Mouse (Mus musculus) layer of hippocampus, adult 8-10 months (tissue): ENCODE results near the gene Vps29. TPM values are rescaled to one million over a fixed set of nuclear protein-coding genes. Genes with fewer than 3 reads are reported as not detected.

Source experiments
- DNase-seq, 2 experiments: peaks; one replicate each; pipeline ENCODE4 v3.0.0; 2022; ENCODE audit warnings: low spot score in 2 of 2
- total RNA-seq, 4 experiments: library from RNA; stranded (reverse); gene quantifications; 2 replicates each; pipeline ENCODE4 v1.2.4; 2022

Gene Vps29
- total RNA-seq, 4 experiments from 2014 or later = 164 to 207 (median 188) TPM

DNA sequence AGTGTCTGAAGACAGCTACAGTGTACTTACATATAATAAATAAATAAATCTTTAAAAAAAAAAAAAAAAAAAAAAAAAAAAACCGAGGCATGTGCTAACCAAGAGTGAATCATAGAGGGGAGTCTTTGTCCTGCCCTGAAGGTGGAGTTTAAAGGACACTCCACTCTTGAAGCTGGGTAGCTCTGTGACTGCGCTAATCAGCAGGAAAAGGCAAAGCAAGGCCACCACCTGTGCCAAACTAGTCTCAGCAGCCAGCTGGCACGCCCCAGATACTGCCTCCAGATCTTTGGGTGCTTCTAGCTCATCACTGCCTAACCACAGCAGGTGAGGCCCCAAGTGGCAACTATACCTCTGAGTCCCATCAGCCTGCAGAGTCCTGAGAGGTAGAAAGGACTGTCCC is 19.5 kb upstream of the Vps29 start:
- no peak for DNase-seq

GRCm38 (mm10) chr5:122336554-122337294 is 17.4 kb upstream of the Vps29 start:
- DNase-seq = no peak

DNA sequence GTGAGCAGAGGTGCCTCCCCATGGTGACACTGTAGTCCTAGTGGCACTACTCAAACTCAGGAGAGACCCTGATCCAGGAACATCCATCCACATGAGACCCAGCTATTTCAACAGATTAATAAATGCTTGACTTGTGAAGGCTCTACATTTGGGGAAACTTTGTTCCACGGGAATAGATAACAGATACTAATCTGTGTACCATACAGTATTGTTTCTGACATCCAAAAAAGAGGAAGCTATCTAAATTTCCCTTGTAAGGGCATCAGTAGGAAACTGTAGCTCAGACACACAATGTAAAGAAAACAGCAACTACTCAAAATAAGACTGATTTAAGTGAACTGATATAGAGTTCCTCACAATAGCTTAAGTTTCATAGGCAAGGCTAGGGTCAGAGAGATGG is 11.3 kb upstream of the Vps29 start:
- no peak for DNase-seq

DNA sequence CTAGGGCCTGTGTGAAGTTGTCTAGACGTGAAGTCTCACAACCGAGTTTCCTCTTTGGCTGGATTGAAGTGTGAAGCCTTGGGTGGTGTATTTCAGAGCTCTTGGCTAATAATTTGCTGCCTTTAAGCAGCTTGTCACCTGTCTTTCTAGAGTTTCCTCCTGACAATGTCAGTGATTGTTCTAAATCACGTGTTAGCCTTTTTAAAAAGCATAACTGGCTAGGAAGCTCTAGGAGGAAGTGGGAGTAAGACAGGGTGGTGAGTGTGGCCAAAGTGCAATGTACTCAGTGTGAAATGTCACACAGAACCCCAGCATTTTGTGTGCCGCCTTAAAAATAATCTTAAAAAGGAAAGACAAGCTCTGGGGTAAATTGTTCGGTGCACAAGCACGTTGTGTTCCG is 10.4 kb upstream of the Vps29 start:
- no peak for DNase-seq

DNA sequence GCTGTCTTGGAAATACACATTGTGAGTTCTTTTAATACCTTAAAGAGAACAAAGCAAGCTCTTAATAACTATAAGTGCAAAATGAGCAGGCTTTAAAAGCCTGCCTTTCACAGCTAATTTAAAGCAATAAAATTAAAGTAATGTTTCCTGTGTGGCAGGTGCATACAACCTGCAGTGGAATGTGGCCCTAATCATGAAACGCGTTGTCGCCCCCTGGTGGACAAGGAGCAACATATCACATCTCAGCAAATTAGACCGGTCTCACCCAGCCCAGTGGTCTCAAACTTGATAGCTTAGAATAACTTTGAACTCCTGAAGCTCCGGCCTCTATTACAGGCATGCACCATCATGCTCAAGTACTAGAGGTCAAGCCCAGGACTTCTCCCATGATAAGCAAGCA is 9.9 kb upstream of the Vps29 start:
- peak in 1 of 2 experiments; percentile 65 for DNase-seq

DNA sequence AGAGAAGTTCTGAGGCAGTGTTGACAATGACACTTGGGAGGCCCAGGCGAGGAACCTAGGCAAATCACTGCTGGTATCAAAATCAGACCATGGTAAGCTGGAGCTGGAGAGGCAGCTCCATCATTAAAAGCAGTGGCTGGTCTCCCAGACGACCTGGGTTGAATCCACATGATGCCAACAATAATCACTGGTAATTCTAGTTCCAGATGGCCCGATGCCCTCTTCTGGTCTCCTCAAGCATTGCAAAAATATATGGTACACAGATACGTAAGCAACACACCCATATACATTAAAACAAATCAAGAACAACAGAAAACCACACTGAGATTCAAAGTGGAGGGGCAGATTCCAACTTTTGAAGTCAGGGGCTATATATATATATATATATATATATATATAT is 8.4 kb upstream of the Vps29 start:
- no peak for DNase-seq

DNA sequence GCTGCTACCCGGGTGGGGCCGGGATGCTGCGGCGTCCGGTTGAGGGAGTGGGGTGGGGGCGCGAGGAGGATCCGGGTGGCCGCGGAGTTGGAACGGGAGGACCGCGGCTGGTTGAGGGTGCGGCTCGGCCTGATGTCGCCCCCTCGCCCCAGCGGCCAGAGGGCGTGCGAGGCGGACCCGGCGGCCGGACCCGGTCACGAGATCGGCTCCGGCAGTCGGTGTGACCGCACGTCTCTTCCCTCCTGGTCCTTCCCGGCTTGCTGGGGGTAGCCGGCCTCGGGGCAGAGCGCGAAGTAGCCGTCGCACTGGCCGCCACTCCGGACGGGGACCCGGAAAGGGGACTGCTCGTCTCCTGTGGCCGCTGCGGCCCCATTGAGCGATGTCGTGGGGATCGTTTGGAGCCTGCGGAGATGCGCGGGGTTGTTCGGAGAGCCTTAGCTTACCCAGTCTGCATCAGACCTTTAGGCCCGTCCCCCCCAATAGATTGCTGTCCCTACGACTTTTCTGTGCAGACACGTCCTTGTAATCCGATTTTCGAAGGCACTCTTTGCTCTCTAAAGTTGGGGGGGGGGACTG is 411 bp downstream of the Vps29 start:
- DNase-seq = no peak

DNA sequence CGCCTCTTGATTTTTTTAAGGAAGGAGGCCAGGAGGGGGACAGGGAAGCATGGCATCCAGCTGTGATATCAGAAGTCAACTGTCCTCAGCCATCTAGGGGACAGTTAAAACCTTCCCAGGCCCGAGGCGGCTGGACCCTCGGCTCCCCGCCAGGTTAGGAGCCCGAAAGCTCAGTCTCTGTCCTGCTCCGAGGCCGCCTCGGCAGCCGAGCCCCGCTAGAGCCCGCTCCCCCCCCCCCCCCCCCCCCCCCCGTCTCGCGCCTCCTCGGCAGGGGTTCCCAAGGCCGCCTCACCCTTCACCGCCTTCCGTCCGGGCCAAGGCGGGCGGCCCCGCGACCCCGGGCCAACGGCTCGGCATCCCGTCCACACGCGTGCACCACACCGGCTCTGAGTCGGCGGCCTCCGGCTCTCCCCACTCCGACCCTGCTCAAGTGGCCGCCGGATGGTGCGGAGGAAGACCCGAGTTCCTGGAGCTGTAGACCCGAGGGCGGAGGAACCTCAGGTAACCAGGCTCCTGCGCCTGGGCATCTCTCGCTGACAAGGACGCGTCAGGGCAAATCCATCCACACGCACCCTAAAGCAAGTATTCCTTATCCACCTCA is 17.5 kb downstream of the Vps29 start, which contains the start of gene Gpn3:
Gene Gpn3 (plus strand): TSS at position 286 of the 601 bp plus-strand sequence.
- no peak for DNase-seq

- peak; percentile 99 for DNase-seq
These were observed 18.1 kb downstream of the Vps29 start, which contains the start of gene Fam216a for GRCm38 (mm10) chr5:122372192-122372769. Fam216a (minus strand) TSS chr5:122372364.

GRCm38 (mm10) chr5:122372878-122373277 is 18.7 kb downstream of the Vps29 start:
- DNase-seq = no peak

DNA sequence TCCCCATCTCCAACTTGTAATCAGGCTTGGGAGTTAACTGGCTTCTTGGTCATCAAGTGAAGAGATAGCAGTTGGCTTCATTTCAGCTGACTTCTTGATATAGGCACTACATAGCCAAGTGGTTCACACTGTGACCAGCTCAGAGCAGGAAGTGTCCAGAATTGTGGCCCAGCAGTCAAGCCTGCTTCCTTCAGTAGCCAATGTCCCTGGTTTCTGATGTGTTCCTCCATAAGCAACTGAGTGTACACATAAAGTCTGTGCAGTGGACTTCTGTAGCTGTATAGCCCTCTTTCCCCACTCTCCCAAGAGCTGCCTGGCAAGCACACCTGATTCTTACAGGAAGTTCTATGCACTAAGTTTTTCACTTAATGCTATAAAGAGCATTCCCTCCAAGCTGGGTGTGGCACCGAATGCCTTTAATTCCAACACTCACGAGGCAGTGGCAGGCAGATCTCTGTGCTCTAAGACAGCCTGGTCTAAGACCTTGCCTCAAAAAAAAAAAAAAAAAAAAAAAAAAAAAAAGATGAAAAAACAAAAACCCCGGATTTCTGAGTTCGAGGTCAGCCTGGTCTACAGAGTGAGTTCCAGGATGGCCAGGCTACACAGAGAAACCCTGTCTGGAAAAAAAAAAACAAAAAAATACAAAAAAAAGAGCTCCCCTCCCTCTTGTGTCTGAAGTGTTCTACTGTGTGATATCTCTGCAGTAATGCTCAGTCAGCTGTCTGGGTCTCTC is 23.1 kb downstream of the Vps29 start:
- no peak for DNase-seq

DNA sequence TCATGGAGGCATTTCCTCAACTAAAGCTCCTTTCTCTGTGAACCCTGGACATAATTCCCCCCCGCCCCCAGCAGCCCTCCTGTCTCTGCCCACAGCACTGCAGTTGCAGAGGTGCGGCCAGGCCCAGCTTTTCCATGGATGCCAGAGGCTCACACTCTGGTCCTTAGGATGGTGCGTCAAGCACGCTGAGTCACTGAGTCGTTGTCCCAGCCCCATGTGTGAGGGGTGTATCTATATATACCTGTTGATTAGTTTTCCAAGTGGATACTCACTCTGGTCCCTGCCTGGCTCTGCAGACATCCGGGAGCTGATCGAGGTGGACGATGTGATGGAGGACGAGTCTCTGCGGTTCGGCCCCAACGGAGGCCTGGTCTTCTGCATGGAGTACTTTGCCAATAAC is 24.0 kb downstream of the Vps29 start:
- no peak for DNase-seq

- DNase-seq = peak; percentile 74 to 86
These were observed 25.4 kb downstream of the Vps29 start for GRCm38 (mm10) chr5:122379374-122380155.

GRCm38 (mm10) chr5:122390006-122390405 is 35.8 kb downstream of the Vps29 start:
- no peak for DNase-seq

DNA sequence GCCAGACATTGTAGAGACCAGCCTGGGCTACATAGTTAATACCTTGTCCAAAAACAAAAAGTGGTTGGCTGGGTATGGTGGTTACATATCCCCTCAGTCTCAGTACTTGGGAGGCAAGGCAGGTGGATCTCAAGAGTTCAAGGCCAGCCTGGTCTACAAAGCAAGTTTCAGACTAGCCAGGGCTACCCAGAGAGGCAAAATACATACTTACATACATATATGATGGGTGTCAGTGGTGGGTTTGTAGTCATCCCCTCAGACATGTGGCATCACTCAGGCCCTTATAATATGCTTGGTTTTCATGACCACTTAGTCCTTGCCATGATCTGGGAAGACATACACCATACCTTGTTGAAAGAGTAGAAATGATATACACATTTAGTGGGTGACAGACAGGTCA is 36.5 kb downstream of the Vps29 start:
- no peak for DNase-seq

DNA sequence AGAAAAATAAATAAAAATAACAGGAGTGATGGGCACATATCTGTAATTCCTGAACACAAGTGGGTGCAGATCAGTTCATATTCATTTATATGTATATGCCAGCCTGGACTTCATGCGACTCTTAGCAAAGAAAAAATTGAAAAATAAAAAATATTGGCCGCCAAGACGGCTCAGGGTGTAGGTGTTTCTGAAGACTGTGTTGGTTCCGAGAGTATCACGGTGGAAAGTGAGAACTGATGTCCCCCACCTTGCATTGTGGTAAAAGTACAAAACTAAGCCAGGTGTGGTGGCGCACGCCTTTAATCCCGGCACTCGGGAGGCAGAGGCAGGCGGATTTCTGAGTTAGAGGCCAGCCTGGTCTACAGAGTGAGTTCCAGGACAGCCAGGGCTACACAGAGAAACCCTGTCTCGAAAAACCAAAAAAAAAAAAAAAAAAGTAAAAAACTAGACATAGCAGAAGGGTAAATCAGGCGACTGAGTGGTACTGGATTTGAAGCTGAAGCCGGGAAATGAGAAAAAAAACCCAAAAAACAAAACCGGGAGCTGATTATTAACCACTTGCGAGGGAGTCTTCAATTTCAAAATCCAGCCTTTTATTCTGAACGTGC is 37.1 kb downstream of the Vps29 start:
- DNase-seq = no peak

DNA sequence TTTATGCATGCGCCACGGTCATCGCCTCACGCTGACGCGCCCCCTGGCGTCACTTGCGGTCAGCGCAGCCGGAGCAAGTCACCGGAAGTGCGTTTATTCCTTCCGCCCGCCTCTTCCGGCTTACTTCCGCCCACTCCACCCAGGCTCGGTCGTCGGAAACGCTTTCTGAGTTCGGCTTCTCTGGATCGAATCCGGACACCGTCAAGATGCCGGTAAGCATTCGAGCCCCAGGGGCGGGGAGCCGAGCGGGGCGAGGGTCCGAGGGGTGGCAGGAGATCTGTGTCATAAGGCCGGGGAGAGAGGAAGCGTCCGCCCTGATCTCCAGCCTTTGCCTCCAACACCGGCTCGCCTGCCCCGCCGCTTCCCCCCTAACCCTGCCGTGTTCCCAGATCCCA is 37.6 kb downstream of the Vps29 start, which contains the start of gene Arpc3:
Gene Arpc3 (plus strand): TSS at position 93 of the 395 bp plus-strand sequence.
- peak; percentile 81 to 91 for DNase-seq

DNA sequence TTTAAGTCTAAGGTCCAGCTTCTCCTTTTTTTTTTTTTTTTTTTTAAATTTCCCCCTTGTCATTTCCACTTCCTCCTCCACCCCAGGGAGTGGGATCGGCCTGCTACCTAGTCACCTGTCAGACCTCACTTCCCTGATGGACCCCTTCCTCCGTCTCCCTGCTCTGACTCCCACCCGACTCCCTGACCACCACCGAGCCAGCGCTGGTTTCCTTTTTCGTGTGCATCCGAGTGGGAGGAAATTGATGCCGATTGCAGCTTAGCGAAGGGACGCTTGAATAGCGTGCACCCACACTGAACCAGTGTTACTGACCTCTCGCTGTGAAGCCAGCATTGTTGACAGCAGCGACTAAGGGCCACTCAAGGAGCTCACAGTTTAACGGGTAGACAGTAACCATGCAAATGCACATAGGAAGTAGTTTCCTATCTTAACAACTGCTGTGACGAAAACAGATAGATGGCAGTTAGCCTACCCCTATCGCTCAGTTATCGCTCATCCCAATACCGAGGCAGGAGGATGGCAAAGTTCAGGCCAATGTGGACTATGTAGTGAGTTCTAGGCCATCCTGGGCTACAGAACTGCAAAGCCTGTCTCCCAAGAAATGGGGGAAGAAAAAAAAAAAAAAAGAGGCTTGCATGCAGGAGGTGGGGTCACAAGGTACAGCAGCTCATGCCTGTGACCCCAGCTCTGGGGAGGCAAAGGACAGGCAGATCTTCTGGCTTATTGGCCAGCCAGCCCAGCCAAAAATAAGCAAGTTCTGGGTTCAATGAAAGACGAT is 38.2 kb downstream of the Vps29 start:
- DNase-seq = no peak

GRCm38 (mm10) chr5:122393887-122394286 is 39.7 kb downstream of the Vps29 start:
- DNase-seq = peak in 1 of 2 experiments; percentile 71
